ENCODE assay signal across 18 mouse cellular contexts in genomic region chr6:98514376-98514775, GRCm38 (mm10).
A peak's percentile ranks its signal among the peaks of the same experiment; 100 is the strongest.
DNase-seq lines count a peak whose midpoint lies in the region; ATAC-seq lines count a peak whose summit lies in the region.
"Had no signal": no experiment of that assay in that cellular context is flagged by ENCODE, and none has a peak within 500 bp of the region (broad histone marks: within the 10 kb centered on the region; RNA-seq: fewer than 3 reads in every experiment).

No protein-coding gene starts in this region.

- no peaks in the 10 kb centered on the region for H3K27me3 ChIP-seq in heart, embryonic 14.5 days (ENCODE audit: control insufficient read depth, insufficient read depth, low read length)
- no peaks in the 10 kb centered on the region for H3K27me3 ChIP-seq in neural tube, embryonic 11.5 days (ENCODE audit: control insufficient read depth, insufficient read depth, low read length)
- H3K27me3 ChIP-seq: midbrain, embryonic 13.5 days; neural tube, embryonic 13.5 days had no signal

- H3K9ac ChIP-seq in heart, embryonic 14.5 days (ENCODE audit: low read length): no peak overlapping the region
- no peak overlapping the region for H3K9ac ChIP-seq in neural tube, embryonic 11.5 days (ENCODE audit: low read length)
- H3K9ac ChIP-seq: hindbrain, embryonic 14.5 days; liver, postnatal 0 days; midbrain, embryonic 13.5 days; neural tube, embryonic 13.5 days had no signal

- H3K4me2 ChIP-seq in heart, embryonic 14.5 days (ENCODE audit: low read length): peak overlapping the region; percentile 5
- H3K4me2 ChIP-seq in neural tube, embryonic 11.5 days (ENCODE audit: low read depth): no peak overlapping the region
- H3K4me2 ChIP-seq: hindbrain, embryonic 14.5 days; midbrain, embryonic 13.5 days; neural tube, embryonic 13.5 days had no signal

- H3K4me1 ChIP-seq in heart, embryonic 14.5 days (ENCODE audit: control insufficient read depth in 2 of 2, insufficient read depth in 2 of 2, low read length in 2 of 2): peaks cover 6 to 7% of the 10 kb centered on the region in 2 experiments
- 0 out of 2 replicates have a peak, but pooled peaks cover 2% of the 10 kb centered on the region for H3K4me1 ChIP-seq in neural tube, embryonic 11.5 days (ENCODE audit: control insufficient read depth, insufficient read depth, low read length)

- no peaks in the 10 kb centered on the region for H3K36me3 ChIP-seq in heart, embryonic 14.5 days (ENCODE audit: control insufficient read depth, insufficient read depth, low read length)
- H3K36me3 ChIP-seq in neural tube, embryonic 11.5 days (ENCODE audit: control insufficient read depth, insufficient read depth, low read length): no peaks in the 10 kb centered on the region
- H3K36me3 ChIP-seq: G1E; midbrain, embryonic 13.5 days; neural tube, embryonic 13.5 days had no signal

- DNase-seq in heart, adult 8-10 months (ENCODE audit: low spot score): no peak
- DNase-seq in neural tube, embryonic 11.5 days (ENCODE audit: low spot score): peak; percentile 39
- no peak for DNase-seq in neural tube, embryonic 10.5 days (ENCODE audit: extremely low spot score, low spot score)
- peak; percentile 42 to 49 for DNase-seq in left cerebral cortex, adult 9 months (ENCODE audit: low spot score in 2 of 2)
- peak; percentile 8 for DNase-seq in mesoderm, embryonic 11.5 days (ENCODE audit: low read depth, low spot score)
- no peak for DNase-seq in cerebellum, adult 18-20 months
- DNase-seq: cerebellum, adult 2 months; heart, adult 18-20 months; kidney, adult 2 months; liver, postnatal 0 days; retina, postnatal 1 day; thymus, postnatal 36 days had no signal

- H3K4me3 ChIP-seq in heart, embryonic 14.5 days (ENCODE audit: control insufficient read depth in 1 of 2, insufficient read depth in 1 of 2, low read depth in 1 of 2, low read length in 2 of 2): no peak overlapping the region
- H3K4me3 ChIP-seq in neural tube, embryonic 11.5 days (ENCODE audit: low read depth, low read length): no peak overlapping the region
- H3K4me3 ChIP-seq: midbrain, embryonic 13.5 days; neural tube, embryonic 13.5 days had no signal

- no peaks in the 10 kb centered on the region for H3K9me3 ChIP-seq in heart, embryonic 14.5 days (ENCODE audit: control insufficient read depth, low read length)
- no peaks in the 10 kb centered on the region for H3K9me3 ChIP-seq in neural tube, embryonic 11.5 days (ENCODE audit: control insufficient read depth, low read length)
- H3K9me3 ChIP-seq: midbrain, embryonic 13.5 days; neural tube, embryonic 13.5 days had no signal

- 29% methylated on average over 7 of the region's 7 CpGs for WGBS in heart, embryonic 14.5 days
- WGBS in neural tube, embryonic 11.5 days: 53% methylated on average over 7 of the region's 7 CpGs

- H3K27ac ChIP-seq in heart, embryonic 14.5 days (replicated peaks in 1 of 2; ENCODE audit: control insufficient read depth in 1 of 2, insufficient read depth in 1 of 2, low read depth in 2 of 2, low read length in 2 of 2): no peak overlapping the region
- no peak overlapping the region for H3K27ac ChIP-seq in neural tube, embryonic 11.5 days (ENCODE audit: low read depth, low read length)
- H3K27ac ChIP-seq: hindbrain, embryonic 14.5 days; midbrain, embryonic 13.5 days; neural tube, embryonic 13.5 days had no signal

- no peak for ATAC-seq in heart, embryonic 14.5 days (ENCODE audit: insufficient number of reproducible peaks, insufficient read depth, low FRiP score, low read depth)
- no peak for ATAC-seq in neural tube, embryonic 11.5 days (ENCODE audit: insufficient read depth, low FRiP score, low TSS enrichment)
- no peak for ATAC-seq in cerebellum, adult (ENCODE audit: insufficient number of reproducible peaks, low FRiP score, low TSS enrichment)
- ATAC-seq: liver, postnatal 0 days; midbrain, embryonic 13.5 days had no signal

Comparison
In these comparisons a context has a peak if more than half of its experiments do, and no peak if none do; other contexts are left out.
1. DNase-seq: peak in neural tube, embryonic 11.5 days (single experiment), left cerebral cortex, adult 9 months (2 of 2) and mesoderm, embryonic 11.5 days (single experiment); none in heart, adult 8-10 months (single experiment), neural tube, embryonic 10.5 days (single experiment) and cerebellum, adult 18-20 months (0 of 2).